Mouse (Mus musculus): ENCODE results near the gene Smim23. TPM values are rescaled to one million over a fixed set of nuclear protein-coding genes. Genes with fewer than 3 reads are reported as not detected.

Gene Smim23
- total RNA-seq (2023): not detected in 4 replicates

DNA sequence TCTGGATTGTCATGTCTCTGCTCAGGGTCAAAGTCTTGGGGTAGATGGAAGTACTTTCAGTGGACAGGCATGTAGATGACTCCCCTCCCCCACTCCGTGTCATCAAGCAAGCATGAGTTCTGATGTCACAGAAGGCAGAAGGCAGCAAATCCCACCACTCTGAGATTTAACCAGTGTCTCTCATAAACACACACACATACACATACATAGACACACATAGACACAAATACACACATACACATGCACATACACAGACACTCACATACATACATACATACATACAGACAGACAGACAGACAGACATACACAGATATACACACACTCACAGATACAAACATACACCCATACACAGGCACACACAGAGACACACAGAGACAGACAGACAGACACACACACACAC, at the start of gene Smim23:
Gene Smim23 (minus strand): TSS at position 101 of the 400 bp plus-strand sequence.

Other genes starting within 250 kb of the Smim23 start
- gene Fbxw11, start 181.9 kb downstream of the Smim23 start, total RNA-seq (2023): 57.7 to 64.2 TPM (median 62.7 TPM) in 4 replicates